30 mouse cellular contexts compared by ENCODE assay signal in the genomic region with DNA sequence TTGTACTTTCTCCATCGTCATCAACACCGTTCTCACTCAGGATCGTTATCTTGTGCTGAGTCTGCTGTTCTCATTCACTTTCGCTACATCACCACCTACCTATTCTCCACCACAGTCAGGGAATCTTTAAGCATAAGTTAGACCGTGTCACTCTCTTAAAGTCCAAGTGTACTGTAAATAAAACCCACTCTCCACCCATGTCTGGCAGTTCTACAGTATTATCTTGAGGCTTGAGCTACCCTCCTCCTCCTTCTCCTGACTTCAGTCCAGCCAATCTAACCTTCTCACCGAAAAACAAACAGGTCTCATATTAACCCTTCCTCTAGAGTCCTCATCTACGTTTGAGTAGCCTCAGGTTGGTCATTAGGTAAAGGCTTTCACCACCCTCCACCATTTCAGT.
"Had no signal": no experiment of that assay in that cellular context is flagged by ENCODE, and none has a peak within 500 bp of the region (broad histone marks: within the 10 kb centered on the region; RNA-seq: fewer than 3 reads in every experiment).

No protein-coding gene starts in this region.

- H3K4me1 ChIP-seq: limb, embryonic 15.5 days; liver, embryonic 12.5 days; lung, embryonic 15.5 days; megakaryocyte, embryonic 14.5 days; neural tube, embryonic 12.5 days had no signal

- H3K9ac ChIP-seq: limb, embryonic 12.5 days; limb, embryonic 13.5 days; limb, embryonic 15.5 days; liver, embryonic 12.5 days; liver, embryonic 13.5 days; liver, embryonic 14.5 days; liver, embryonic 15.5 days; liver, postnatal 0 days; lung, embryonic 14.5 days; lung, embryonic 15.5 days; midbrain, embryonic 12.5 days; midbrain, embryonic 13.5 days; midbrain, embryonic 15.5 days; neural tube, embryonic 12.5 days had no signal

- H3K9me3 ChIP-seq: limb, embryonic 10.5 days; limb, embryonic 12.5 days; limb, embryonic 13.5 days; limb, embryonic 15.5 days; liver, embryonic 12.5 days; liver, embryonic 13.5 days; liver, embryonic 15.5 days; lung, embryonic 15.5 days; megakaryocyte, embryonic 14.5 days; midbrain, embryonic 10.5 days; midbrain, embryonic 12.5 days; midbrain, embryonic 13.5 days; midbrain, embryonic 15.5 days; neural tube, embryonic 12.5 days had no signal

- H3K36me3 ChIP-seq: midbrain, embryonic 15.5 days; neural tube, embryonic 12.5 days had no signal

- H3K27me3 ChIP-seq: limb, embryonic 12.5 days; limb, embryonic 13.5 days; limb, embryonic 15.5 days; liver, embryonic 12.5 days; liver, embryonic 13.5 days; liver, embryonic 15.5 days; lung, embryonic 15.5 days; megakaryocyte, embryonic 14.5 days; midbrain, embryonic 12.5 days; midbrain, embryonic 13.5 days; midbrain, embryonic 15.5 days; neural tube, embryonic 12.5 days had no signal

- DNase-seq: left cerebral cortex, postnatal 4 days; liver; liver, embryonic 13.5 days; liver, postnatal 0 days; lung, adult 18-20 months; lung, adult 2 months; lung, embryonic 14.5 days; lung, postnatal 10 days; lung, postnatal 36 days; midbrain, embryonic 14.5 days had no signal

- H3K4me2 ChIP-seq: limb, embryonic 12.5 days; limb, embryonic 13.5 days; limb, embryonic 15.5 days; liver, embryonic 11.5 days; liver, embryonic 12.5 days; liver, embryonic 13.5 days; liver, embryonic 15.5 days; lung, embryonic 14.5 days; lung, embryonic 15.5 days; midbrain, embryonic 11.5 days; midbrain, embryonic 12.5 days; midbrain, embryonic 13.5 days; midbrain, embryonic 15.5 days; neural tube, embryonic 12.5 days had no signal

- H3K27ac ChIP-seq: left cerebral cortex, adult 2 months; limb, embryonic 10.5 days; limb, embryonic 12.5 days; limb, embryonic 13.5 days; limb, embryonic 15.5 days; liver, embryonic 12.5 days; liver, embryonic 13.5 days; liver, embryonic 14.5 days; liver, embryonic 15.5 days; lung, embryonic 15.5 days; macrophage; midbrain, embryonic 10.5 days; midbrain, embryonic 12.5 days; midbrain, embryonic 13.5 days; midbrain, embryonic 15.5 days; neural tube, embryonic 12.5 days had no signal

- ATAC-seq: liver, embryonic 12.5 days; liver, postnatal 0 days; midbrain, embryonic 13.5 days; midbrain, embryonic 15.5 days; midbrain, embryonic 16.5 days had no signal

- H3K4me3 ChIP-seq: left cerebral cortex, adult 2 months; limb, embryonic 10.5 days; limb, embryonic 12.5 days; limb, embryonic 13.5 days; limb, embryonic 15.5 days; liver, embryonic 12.5 days; liver, embryonic 13.5 days; liver, embryonic 15.5 days; lung, embryonic 15.5 days; megakaryocyte, embryonic 14.5 days; midbrain, embryonic 10.5 days; midbrain, embryonic 12.5 days; midbrain, embryonic 13.5 days; midbrain, embryonic 15.5 days; myocyte; neural tube, embryonic 12.5 days had no signal
